Mouse (Mus musculus) retina, embryonic 14.5 days (tissue): ENCODE data around the gene Tom1l2.

Experiments
- DNase-seq: peaks from one replicate; pipeline ENCODE4 v3.0.0-alpha.2; 2015; ENCODE audit warnings: low spot score

The Tom1l2 gene

GRCm38 (mm10) chr11:60346537-60346936, 6.2 kb downstream of the Tom1l2 start:
- DNase-seq: no peak

DNA sequence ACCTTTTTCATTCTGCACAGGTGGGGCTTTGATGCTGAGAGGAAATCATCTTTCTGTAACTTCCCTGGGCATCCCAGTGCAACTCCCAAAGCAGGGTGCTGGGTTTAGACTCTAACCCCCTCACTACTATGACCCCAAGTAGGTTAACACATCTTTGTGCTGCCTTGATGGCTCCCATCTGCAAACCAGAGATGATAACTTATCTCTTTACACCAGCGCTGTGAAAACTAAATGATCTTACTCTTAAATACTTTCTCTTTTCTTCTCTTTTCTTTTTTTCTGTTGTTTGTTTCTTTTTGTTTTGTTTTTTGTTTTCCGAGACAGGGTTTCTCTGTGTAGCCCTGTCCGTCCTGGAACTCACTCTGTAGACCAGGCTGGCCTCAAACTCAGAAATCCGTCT, 6.8 kb downstream of the Tom1l2 start:
- no peak for DNase-seq

GRCm38 (mm10) chr11:60339361-60339760, 13.3 kb downstream of the Tom1l2 start:
- no peak for DNase-seq

DNA sequence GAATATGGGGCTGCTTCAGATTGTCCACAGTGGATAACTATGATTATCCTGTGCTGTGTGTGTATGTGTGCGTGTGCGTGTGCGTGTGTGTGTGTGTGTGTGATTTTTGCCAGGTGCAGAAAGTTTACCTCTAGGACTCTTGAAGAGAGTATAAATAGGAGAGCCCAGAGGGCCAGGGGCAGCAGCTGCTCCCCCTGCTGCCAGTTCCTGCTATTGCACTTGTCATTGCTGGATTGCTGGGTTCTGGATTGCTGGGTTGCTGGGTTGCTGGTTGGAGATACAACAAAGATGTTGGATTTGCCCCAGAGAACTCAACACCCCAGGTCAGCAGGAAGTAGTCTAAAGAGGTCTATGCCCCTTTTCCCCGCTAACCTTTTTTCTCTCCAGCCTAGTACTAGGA, 14.4 kb downstream of the Tom1l2 start:
- peak; percentile 74 for DNase-seq

GRCm38 (mm10) chr11:60335771-60336170, 16.9 kb downstream of the Tom1l2 start:
- no peak for DNase-seq

DNA sequence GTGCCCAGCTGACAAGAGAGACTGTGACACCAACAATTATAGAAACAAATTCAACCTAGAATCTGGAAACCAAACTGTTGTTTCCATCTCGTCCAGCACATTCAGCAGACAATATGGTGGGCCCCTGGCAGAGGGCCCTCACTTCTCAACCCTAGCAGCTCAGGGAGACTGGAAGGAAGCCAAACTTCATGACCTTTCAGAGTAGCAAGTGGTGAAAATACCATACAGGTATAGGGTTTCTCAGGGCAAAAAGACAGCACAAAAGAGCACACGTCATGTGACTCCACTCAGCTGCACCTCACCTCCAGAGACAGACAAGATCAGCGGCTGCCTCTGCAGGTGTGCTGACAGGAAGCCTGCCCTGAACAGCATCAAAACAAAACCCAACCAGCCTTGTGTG, 18.6 kb downstream of the Tom1l2 start:
- no peak for DNase-seq

- DNase-seq: no peak
These were observed 19.2 kb downstream of the Tom1l2 start for GRCm38 (mm10) chr11:60333461-60333860.

GRCm38 (mm10) chr11:60330551-60330950, 22.2 kb downstream of the Tom1l2 start:
- DNase-seq: no peak

GRCm38 (mm10) chr11:60323731-60324130, 29.0 kb downstream of the Tom1l2 start:
- DNase-seq: no peak

DNA sequence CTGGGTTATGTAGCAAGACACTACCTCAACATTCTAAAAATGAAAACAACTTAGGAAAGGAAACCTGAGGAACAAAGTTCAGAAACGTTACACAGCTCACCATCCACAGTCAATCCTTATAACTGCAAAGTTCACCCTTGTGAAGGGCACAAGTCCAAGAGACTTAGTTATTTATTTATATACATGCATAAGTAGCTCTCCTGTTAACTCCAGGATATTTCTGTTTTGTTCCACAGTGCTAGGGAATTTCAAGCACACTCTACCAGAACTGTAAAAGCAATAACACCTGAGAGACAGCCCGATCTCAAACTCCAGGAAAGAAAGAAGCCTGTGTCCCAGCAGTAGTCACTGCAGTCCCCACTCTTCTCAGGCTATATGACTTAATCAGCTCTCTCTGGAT, 31.3 kb downstream of the Tom1l2 start:
- no peak for DNase-seq

DNA sequence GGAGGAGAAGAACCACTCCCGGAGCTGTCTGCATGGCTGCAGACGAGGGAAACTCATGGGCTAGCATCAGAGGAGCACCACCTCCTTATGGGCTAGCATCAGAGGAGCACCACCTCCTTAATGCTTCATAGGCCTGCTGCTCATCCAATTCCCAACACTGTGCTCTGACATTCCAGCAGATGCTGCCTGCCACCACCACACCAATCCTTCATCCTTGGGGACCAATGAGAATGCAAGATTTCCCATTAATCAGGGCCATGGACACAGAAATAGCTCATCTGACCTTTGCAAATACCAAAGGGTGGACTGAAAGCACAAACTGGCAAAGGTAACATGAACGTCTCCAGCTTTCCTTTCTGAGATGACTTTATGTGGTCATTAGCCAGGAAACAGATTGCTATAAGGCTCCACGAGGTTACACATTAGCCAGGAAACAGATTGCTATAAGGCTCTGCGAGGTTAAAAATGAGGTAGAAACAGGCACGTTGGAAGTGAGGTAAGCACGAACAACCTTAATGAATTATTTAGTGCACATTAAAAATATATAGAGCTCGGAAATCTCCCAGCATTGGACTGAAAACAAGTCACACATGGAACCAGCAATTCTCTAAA, 32.2 kb downstream of the Tom1l2 start:
- peak; percentile 33 for DNase-seq

GRCm38 (mm10) chr11:60319257-60320066, 33.2 kb downstream of the Tom1l2 start:
- no peak for DNase-seq

DNA sequence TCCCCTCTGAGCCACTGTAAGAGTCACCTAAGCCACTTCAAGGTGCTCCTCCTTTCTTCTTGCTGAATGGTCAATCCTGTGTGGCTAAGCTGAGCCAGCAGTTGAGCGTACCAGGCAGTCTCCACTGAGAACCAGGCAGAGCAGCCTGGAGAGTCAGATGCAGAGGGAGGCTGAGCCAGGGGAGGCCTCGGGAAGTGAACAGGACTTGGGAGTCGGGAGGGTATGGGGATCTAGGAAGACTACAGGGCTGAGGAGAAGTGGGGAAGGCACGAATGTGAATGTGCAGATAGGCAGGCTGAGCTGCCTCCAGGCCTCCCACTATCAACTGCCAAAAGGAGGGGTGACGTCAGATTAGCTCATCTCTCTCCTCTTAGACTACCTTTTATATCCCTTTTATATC, 34.0 kb downstream of the Tom1l2 start:
- DNase-seq: no peak

GRCm38 (mm10) chr11:60317376-60318102, 35.2 kb downstream of the Tom1l2 start:
- DNase-seq: no peak

GRCm38 (mm10) chr11:60316883-60317282, 35.8 kb downstream of the Tom1l2 start:
- DNase-seq: no peak

GRCm38 (mm10) chr11:60316250-60316649, 36.5 kb downstream of the Tom1l2 start:
- no peak for DNase-seq

DNA sequence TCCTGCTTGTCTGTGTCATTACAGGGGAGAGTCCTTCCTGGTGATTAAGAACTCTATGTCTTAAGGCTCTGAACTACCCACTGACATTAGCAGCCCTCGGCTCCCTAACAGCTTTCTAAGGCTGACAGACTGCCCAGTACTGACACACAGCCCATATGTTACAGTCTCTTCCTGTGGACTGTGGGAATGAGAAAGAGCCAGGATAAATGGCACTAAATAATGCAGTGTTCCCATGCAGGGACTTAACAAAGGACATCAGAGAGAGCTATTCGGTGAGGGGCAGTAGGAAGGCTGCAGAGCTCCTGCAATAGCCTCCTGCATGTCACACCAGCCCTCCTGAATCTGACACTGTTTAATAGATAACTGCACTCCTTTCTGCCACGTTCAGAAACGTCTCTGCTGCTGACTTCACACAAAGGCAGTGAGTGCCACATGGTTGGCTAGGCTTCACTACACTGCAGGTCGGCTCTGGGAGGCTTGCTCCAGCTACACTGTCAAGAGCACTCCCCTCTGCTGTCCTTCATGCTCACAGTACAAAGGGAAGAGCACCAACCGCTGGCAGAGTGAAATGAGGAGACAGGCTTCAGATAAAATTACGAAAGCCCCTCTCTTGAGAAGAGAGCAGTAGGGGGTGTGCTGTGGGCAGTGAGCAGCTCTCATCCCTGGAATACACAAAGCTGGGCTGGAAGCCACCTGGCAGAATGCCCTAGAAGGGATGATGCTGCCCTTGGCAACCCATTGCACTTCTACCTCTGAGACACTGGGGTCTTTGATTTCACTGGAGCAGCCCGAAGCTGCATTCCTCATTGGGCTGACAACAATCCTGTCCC, 41.5 kb downstream of the Tom1l2 start:
- peak; percentile 63 for DNase-seq

- DNase-seq: no peak
These were observed 42.8 kb downstream of the Tom1l2 start for GRCm38 (mm10) chr11:60309875-60310274.

DNA sequence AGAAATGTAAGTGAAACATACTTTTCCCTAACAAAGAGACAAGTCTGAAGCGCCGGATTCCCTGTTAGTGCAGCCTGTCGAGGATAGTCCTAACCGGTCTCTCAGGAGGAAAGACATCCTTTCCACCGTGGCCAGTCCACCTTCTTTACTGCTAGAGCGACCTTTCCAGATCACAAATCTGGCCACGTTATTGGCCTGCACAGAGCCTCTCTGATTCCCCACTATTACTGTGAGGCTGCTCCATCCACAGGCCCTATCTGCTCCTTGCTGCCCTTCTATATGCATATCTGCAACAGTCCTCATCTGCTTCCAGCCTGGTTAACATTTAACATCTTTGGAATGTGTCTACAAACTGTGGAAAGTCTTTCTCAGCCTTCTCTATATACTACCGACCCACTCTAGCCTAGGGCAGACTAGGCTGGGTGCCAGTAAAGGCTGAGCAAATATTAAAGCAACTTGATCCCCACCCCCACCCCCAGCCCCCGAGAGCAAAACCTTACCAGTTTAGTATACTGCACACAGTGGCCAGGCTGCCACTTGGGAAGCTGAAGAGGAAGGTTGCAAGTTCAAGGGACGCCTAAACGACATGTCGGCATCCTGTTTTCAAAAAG, 44.1 kb downstream of the Tom1l2 start:
- no peak for DNase-seq

GRCm38 (mm10) chr11:60308061-60308460, 44.6 kb downstream of the Tom1l2 start:
- DNase-seq: no peak

DNA sequence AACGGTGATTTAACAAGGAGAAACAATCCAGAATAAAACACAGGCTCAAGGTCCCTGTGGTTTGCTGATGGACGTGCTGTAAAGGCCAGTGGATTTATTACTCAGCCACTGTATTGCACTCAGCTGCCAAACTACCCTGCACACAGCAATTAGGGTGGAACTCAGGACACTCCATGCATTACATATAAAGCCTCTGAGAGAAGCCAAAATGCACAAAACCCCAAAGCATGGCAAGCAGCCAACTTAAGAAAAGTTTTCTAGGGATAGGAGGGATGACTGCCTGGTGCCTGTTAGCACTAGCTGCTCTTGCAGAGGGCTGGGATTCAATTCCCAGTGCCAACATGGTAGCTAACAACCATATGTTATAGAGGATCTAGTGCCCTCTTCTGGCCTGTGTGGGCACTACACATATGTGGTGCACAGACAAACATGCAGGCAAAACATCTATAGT, 45.3 kb downstream of the Tom1l2 start:
- DNase-seq: no peak

DNA sequence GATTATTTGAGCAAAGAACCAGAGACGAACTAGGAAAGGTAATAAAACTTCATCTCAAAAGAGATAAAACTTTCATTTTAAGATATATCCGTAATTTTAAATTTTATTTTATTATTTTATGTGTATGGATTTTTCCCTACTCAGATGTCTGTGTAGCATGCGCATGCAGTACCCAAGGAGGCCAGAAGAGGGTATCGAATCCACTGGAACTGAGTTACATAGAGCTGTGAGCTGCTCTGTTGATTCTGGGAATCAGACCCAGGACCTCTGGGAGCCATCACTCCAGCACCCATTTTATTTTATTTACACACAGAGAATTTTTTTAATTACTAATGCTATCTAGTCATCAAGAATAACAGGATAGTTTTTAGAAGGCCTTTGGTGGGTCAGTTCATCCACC, 45.9 kb downstream of the Tom1l2 start:
- peak; percentile 68 for DNase-seq
